Mouse (Mus musculus) bone marrow macrophage, adult 2 months (primary cell): ENCODE data around the gene Ldlrad1. TPM values are rescaled to one million over a fixed set of nuclear protein-coding genes. Genes with fewer than 3 reads are reported as not detected.
A peak's percentile ranks its signal among the peaks of the same experiment; 100 is the strongest.

Experiments used
- H3K27ac ChIP-seq: 2 replicates; pipeline ENCODE4 v1.5.1; 2012; ENCODE audit warnings: low read depth, low read length; ENCODE audit not compliant: insufficient read depth
- H3K4me1 ChIP-seq: 2 replicates; pipeline ENCODE4 v1.6.1; 2012; ENCODE audit warnings: low read length; ENCODE audit not compliant: control insufficient read depth, insufficient read depth
- H3K4me3 ChIP-seq: 2 replicates; pipeline ENCODE4 v1.5.1; 2012; ENCODE audit warnings: mild to moderate bottlenecking, low read length, moderate library complexity; ENCODE audit not compliant: insufficient read depth
- CTCF ChIP-seq: IDR thresholded peaks from 2 replicates; pipeline ENCODE4 v1.5.1; 2012; ENCODE audit warnings: low read depth, mild to moderate bottlenecking, low read length, moderate library complexity
- POLR2A ChIP-seq: IDR thresholded peaks from 2 replicates; pipeline ENCODE4 v1.6.1; 2012; ENCODE audit warnings: mild to moderate bottlenecking, low read depth, low read length, borderline replicate concordance
- polyA plus RNA-seq: library from polyadenylated mRNA; stranded (reverse); fragments of >200 nt; gene quantifications from 2 replicates; pipeline ENCODE4 v1.2.4, GENCODE M21; 2012; ENCODE audit not compliant: missing spikeins, insufficient read depth, insufficient read length

Ldlrad1 gene
- polyA plus RNA-seq, 1 experiment, result not detected

DNA sequence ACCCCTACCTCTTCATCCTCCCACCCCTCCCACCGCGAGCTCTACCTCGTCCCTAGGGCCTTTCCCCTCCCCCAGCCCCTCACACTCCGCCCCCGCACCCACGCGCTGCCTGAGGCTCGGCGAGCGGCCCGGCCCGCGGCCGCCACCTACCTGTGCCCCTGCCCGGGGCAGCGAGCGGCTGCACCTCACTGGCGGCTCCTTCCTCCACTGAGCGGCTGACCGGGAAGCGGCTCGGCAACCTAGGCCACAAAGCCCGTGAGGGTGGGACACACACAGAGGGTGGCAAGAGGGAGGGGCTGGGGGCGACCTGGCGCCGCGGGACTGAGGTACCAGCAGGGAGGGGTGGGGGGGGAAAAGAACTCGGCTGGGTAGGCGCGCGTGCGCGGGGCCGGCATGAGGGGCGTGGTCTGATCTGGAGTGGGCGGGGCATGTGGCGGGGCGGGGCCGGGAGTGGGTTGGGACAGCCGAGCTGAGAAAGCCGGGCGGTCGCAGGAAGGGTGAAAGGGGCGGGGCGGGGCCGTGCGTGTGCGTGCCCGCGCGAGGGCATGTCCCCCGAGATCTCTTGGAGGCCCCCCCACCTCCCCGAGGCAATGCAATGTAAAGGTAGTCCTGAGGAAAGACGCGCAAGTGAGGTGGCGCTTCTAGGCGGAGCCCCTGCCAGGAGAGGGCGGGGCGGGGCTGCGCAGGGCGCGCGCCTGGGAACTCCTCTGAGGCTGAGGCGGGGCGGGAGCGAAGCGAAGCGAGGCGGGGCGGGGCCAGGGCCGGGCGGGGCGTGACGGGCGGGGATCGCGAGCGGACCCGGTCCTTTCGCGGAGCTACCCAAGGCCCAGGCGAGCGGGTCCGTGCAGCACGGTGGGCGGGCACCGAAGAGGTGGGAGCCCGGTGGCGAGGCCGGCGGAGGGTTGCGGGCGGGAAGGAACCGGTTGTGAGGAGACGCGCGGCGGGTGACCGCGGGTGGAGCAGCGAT is 44.4 kb downstream of the Ldlrad1 start, which contains the start of the genes Lrrc42 and Hspb11:
Gene Lrrc42, minus strand, starts transcription at position 408 of the 967 bp plus-strand sequence.
Gene Hspb11, plus strand, starts transcription at position 469 of the 967 bp plus-strand sequence.
- H3K27ac ChIP-seq, result peak within 1 kb of the TSS; percentile 68; the same call in 1 of the 2 replicates
- peaks cover 11% of the 10 kb centered on the region for H3K4me1 ChIP-seq
- H3K4me3 ChIP-seq, result peak within 1 kb of the TSS; percentile 90
- TF ChIP-seq CTCF (no peak), POLR2A (no peak)

DNA sequence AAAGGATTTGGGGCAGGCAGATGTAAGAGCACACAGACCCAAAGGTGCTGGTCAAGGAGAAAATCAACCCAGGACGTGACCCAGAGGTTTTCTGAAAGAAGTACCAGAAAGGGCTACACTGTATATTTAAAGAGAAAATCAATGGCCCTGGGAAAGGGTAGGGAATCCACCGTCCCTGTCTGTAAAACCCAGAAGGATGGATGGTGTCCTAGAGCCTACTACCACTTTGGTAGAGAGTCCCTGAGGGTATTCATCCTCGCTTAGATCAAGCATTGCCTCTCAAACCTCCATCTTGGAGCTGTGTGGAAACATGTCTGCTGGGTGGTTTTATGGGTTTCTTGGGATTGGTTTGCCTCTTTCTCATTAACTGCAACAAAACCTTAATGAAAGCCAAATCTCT is 45.4 kb downstream of the Ldlrad1 start:
- H3K4me1 ChIP-seq, result peaks cover 11% of the 10 kb centered on the region
- H3K4me3 ChIP-seq, result peak overlapping the region; percentile 87
- TF ChIP-seq CTCF, result no peak
- no peak for TF ChIP-seq POLR2A
- no peak overlapping the region for H3K27ac ChIP-seq

DNA sequence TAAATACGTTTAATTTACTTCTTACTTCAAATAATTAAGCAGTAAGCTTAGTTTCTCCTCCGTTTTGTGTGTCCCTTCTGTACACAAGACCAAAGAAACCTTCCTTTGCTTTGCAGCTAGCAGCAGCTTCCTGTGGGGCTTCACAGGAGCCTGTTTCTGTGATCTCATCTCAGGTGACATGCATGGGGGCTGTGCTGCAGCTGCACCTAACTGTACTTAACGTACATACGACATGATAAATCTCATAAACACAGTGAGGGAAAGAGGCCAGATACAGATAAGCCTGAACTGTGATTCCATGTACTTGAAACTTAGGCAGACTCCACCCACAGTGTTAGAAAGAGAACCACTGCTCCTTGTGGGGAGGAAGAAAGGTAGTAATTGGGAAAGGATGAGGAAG is 51.0 kb downstream of the Ldlrad1 start:
- Histone ChIP-seq H3K4me1 (no peaks in the 10 kb centered on the region), H3K4me3 (no peak overlapping the region), H3K27ac (no peak overlapping the region)
- no peak for TF ChIP-seq CTCF

Other genes with a start within 250 kb of the Ldlrad1 start
- gene Mrpl37, start 142.3 kb upstream of the Ldlrad1 start, polyA plus RNA-seq, result 41.4 and 58.9 TPM in 2 replicates
- 5.7 and 7.0 TPM in 2 replicates for gene Cyb5rl, start 142.2 kb upstream of the Ldlrad1 start, polyA plus RNA-seq
- gene Cdcp2, start 112.3 kb upstream of the Ldlrad1 start, polyA plus RNA-seq, result not detected in 2 replicates
- 293 and 296 TPM in 2 replicates for gene Tmem59, start 30.8 kb upstream of the Ldlrad1 start, polyA plus RNA-seq
- gene Tceanc2, start 30.1 kb upstream of the Ldlrad1 start, polyA plus RNA-seq, result 27.9 and 34.4 TPM in 2 replicates
- gene Lrrc42, start 44.4 kb downstream of the Ldlrad1 start, polyA plus RNA-seq, result 16.1 and 16.8 TPM in 2 replicates
- 21.1 and 27.3 TPM in 2 replicates for gene Hspb11, start 44.4 kb downstream of the Ldlrad1 start, polyA plus RNA-seq
- gene Dio1, start 98.0 kb downstream of the Ldlrad1 start, polyA plus RNA-seq, result not detected in 2 replicates
- gene Yipf1, start 105.2 kb downstream of the Ldlrad1 start, polyA plus RNA-seq, result 44.1 and 57.6 TPM in 2 replicates
- 14.1 and 19.2 TPM in 2 replicates for gene Ndc1, start 158.6 kb downstream of the Ldlrad1 start, polyA plus RNA-seq
- not detected in 2 replicates for gene Glis1, start 225.4 kb downstream of the Ldlrad1 start, polyA plus RNA-seq